Mouse (Mus musculus) limb, embryonic 15.5 days (tissue): Measurements from ENCODE around the gene Cpt1c. TPM values are rescaled to one million over a fixed set of nuclear protein-coding genes. Genes with fewer than 3 reads are reported as not detected.

Source experiments
- ATAC-seq: fragments of 200-750 bp; cut with Nextera tagmentation; 2 replicates; pipeline ENCODE4 v1.8.0; 2017; ENCODE audit warnings: low read depth, moderate TSS enrichment; ENCODE audit not compliant: insufficient number of reproducible peaks, low FRiP score, low TSS enrichment
- H3K27ac ChIP-seq: fragments of 300-500 bp; sonication (generic); 2 replicates; pipeline ENCODE4 v1.5.1; 2015; ENCODE audit warnings: moderate library complexity, mild to moderate bottlenecking, inconsistent platforms
- H3K27me3 ChIP-seq: fragments of 300-500 bp; sonication (generic); 2 replicates; pipeline ENCODE4 v1.6.1; 2015; ENCODE audit warnings: inconsistent platforms
- H3K36me3 ChIP-seq: fragments of 300-500 bp; sonication (generic); 2 replicates; pipeline ENCODE4 v1.6.1; 2015; ENCODE audit warnings: inconsistent platforms
- H3K4me1 ChIP-seq: fragments of 300-500 bp; sonication (generic); 2 replicates; pipeline ENCODE4 v1.6.1; 2015; ENCODE audit warnings: inconsistent platforms
- H3K4me2 ChIP-seq: fragments of 300-500 bp; sonication (generic); 2 replicates; pipeline ENCODE4 v1.6.1; 2015; ENCODE audit warnings: mild to moderate bottlenecking, inconsistent platforms
- H3K4me3 ChIP-seq: fragments of 300-500 bp; sonication (generic); 2 replicates; pipeline ENCODE4 v1.5.1; 2015; ENCODE audit warnings: mild to moderate bottlenecking, inconsistent platforms
- H3K9ac ChIP-seq: fragments of 300-500 bp; sonication (generic); 2 replicates; pipeline ENCODE4 v1.6.1; 2015; ENCODE audit warnings: inconsistent platforms
- H3K9me3 ChIP-seq: fragments of 300-500 bp; sonication (generic); 2 replicates; pipeline ENCODE4 v1.6.1; 2016; ENCODE audit warnings: inconsistent platforms
- WGBS: fragments of 180-500 bp; shearing (Covaris S2); methylation state at CpG from one replicate; pipeline ENCODE4 v1.1.7; 2015; 5-methylcytosine and 5-hydroxymethylcytosine counted together
- polyA plus RNA-seq: library from polyadenylated mRNA; unstranded; fragments of >200 nt; fragmentation: Nextera tagmentation; extraction: Ambion mirVana; gene quantifications from 2 replicates; pipeline ENCODE4 v1.2.1, GENCODE M21; 2015

The Cpt1c gene
- polyA plus RNA-seq, 1 experiment from 2014 or later: 28.3 TPM

GRCm38 (mm10) chr7:44997940-44998428, 23.3 kb upstream of the Cpt1c start:
- Histone ChIP-seq H3K27ac (peak overlapping the region; percentile 92), H3K27me3 (no peaks in the 10 kb centered on the region), H3K9me3 (no peaks in the 10 kb centered on the region), H3K4me1 (peaks cover 33% of the 10 kb centered on the region), H3K4me3 (peak overlapping the region; percentile 62), H3K4me2 (peak overlapping the region; percentile 86), H3K36me3 (peaks cover 65% of the 10 kb centered on the region), H3K9ac (peak overlapping the region; percentile 62)
- WGBS: 2% methylated on average over 15 of the region's 15 CpGs
- no peak for ATAC-seq

GRCm38 (mm10) chr7:44997231-44997939, 22.7 kb upstream of the Cpt1c start, which contains the start of gene Irf3:
TSS of gene Irf3 (plus strand) at chr7:44997648.
- peak within 1 kb of the TSS; percentile 86 for H3K4me2 ChIP-seq
- H3K9me3 ChIP-seq: no peaks in the 10 kb centered on the region
- H3K27ac ChIP-seq: peak within 1 kb of the TSS; percentile 92
- WGBS: under 1% methylated on average over 43 of the region's 43 CpGs
- H3K4me3 ChIP-seq: peak within 1 kb of the TSS; percentile 62
- peaks cover 65% of the 10 kb centered on the region for H3K36me3 ChIP-seq
- peak; percentile 90 for ATAC-seq
- H3K9ac ChIP-seq: peak within 1 kb of the TSS; percentile 62
- H3K4me1 ChIP-seq: peaks cover 33% of the 10 kb centered on the region
- no peaks in the 10 kb centered on the region for H3K27me3 ChIP-seq

GRCm38 (mm10) chr7:44996672-44997071, 22.0 kb upstream of the Cpt1c start:
- H3K4me1 ChIP-seq: peaks cover 33% of the 10 kb centered on the region
- H3K4me2 ChIP-seq: peak overlapping the region; percentile 80
- H3K4me3 ChIP-seq: peak overlapping the region; percentile 62
- WGBS: 10% methylated on average over 10 of the region's 10 CpGs
- no peaks in the 10 kb centered on the region for H3K9me3 ChIP-seq
- H3K27me3 ChIP-seq: no peaks in the 10 kb centered on the region
- ATAC-seq: no peak
- H3K36me3 ChIP-seq: peaks cover 65% of the 10 kb centered on the region
- peak overlapping the region; percentile 92 for H3K27ac ChIP-seq
- H3K9ac ChIP-seq: peak overlapping the region; percentile 60

- peaks cover 34% of the 10 kb centered on the region for H3K4me1 ChIP-seq
- H3K36me3 ChIP-seq: peaks cover 37% of the 10 kb centered on the region
- H3K4me3 ChIP-seq: peak overlapping the region; percentile 63
- WGBS: under 1% methylated on average over 29 of the region's 29 CpGs
- H3K4me2 ChIP-seq: peak overlapping the region; percentile 57
- H3K27ac ChIP-seq: peak overlapping the region; percentile 97
- H3K9ac ChIP-seq: peak overlapping the region; percentile 64
- H3K27me3 ChIP-seq: no peaks in the 10 kb centered on the region
- ATAC-seq: peak; percentile 1; the same call in 1 of the 2 replicates
- no peaks in the 10 kb centered on the region for H3K9me3 ChIP-seq
Observed at GRCm38 (mm10) chr7:44986879-44987718, 12.4 kb upstream of the Cpt1c start.

- ATAC-seq: peak; percentile 97
- under 1% methylated on average over 42 of the region's 42 CpGs for WGBS
- Histone ChIP-seq H3K27me3 (no peaks in the 10 kb centered on the region), H3K9ac (peak within 1 kb of the TSS; percentile 89), H3K4me2 (peak within 1 kb of the TSS; percentile 66), H3K27ac (peak within 1 kb of the TSS; percentile 97), H3K9me3 (no peaks in the 10 kb centered on the region), H3K4me3 (peak within 1 kb of the TSS; percentile 63), H3K4me1 (peaks cover 34% of the 10 kb centered on the region), H3K36me3 (peaks cover 37% of the 10 kb centered on the region)
Observed at GRCm38 (mm10) chr7:44986192-44986878, 11.7 kb upstream of the Cpt1c start, which contains the start of gene Prmt1. TSS of gene Prmt1 (minus strand) at chr7:44986568.

- Histone ChIP-seq H3K27ac (peak overlapping the region; percentile 93), H3K9me3 (no peaks in the 10 kb centered on the region), H3K9ac (peak overlapping the region; percentile 89), H3K4me3 (peak overlapping the region; percentile 63), H3K4me1 (peaks cover 34% of the 10 kb centered on the region), H3K4me2 (peak overlapping the region; percentile 66), H3K36me3 (peaks cover 37% of the 10 kb centered on the region), H3K27me3 (no peaks in the 10 kb centered on the region)
- no peak for ATAC-seq
- 1% methylated on average over 44 of the region's 45 CpGs for WGBS
Observed at GRCm38 (mm10) chr7:44985595-44986191, 11.0 kb upstream of the Cpt1c start.

- Histone ChIP-seq H3K4me2 (peak overlapping the region; percentile 66), H3K36me3 (peaks cover 41% of the 10 kb centered on the region), H3K27ac (0 out of 2 replicates have a peak overlapping the region, but pooled peaks have one; percentile 93), H3K4me3 (peak overlapping the region; percentile 63), H3K9ac (no peak overlapping the region), H3K9me3 (no peaks in the 10 kb centered on the region), H3K27me3 (no peaks in the 10 kb centered on the region), H3K4me1 (peaks cover 34% of the 10 kb centered on the region)
- ATAC-seq: no peak
- WGBS: 37% methylated on average over 3 of the region's 3 CpGs
Observed at GRCm38 (mm10) chr7:44984833-44985164, 10.1 kb upstream of the Cpt1c start.

- Histone ChIP-seq H3K27ac (peak overlapping the region; percentile 50), H3K9ac (no peak overlapping the region), H3K27me3 (no peaks in the 10 kb centered on the region), H3K9me3 (no peaks in the 10 kb centered on the region), H3K4me2 (peak overlapping the region; percentile 66; the same call in 1 of the 2 replicates), H3K36me3 (peaks cover 43% of the 10 kb centered on the region), H3K4me3 (peak overlapping the region; percentile 63), H3K4me1 (peaks cover 34% of the 10 kb centered on the region)
- no peak for ATAC-seq
- 74% methylated on average over 7 of the region's 7 CpGs for WGBS
Observed at GRCm38 (mm10) chr7:44983944-44984832, 9.5 kb upstream of the Cpt1c start.

GRCm38 (mm10) chr7:44983085-44983484, 8.4 kb upstream of the Cpt1c start:
- H3K27ac ChIP-seq: peak overlapping the region; percentile 50; the same call in 1 of the 2 replicates

GRCm38 (mm10) chr7:44981539-44981938, 6.9 kb upstream of the Cpt1c start:
- WGBS: 96% methylated on average over 8 of the region's 8 CpGs
- H3K27ac ChIP-seq: no peak overlapping the region
- H3K4me2 ChIP-seq: no peak overlapping the region
- H3K36me3 ChIP-seq: peaks cover 67% of the 10 kb centered on the region
- no peaks in the 10 kb centered on the region for H3K27me3 ChIP-seq
- no peak for ATAC-seq
- H3K9me3 ChIP-seq: no peaks in the 10 kb centered on the region
- peaks cover 24% of the 10 kb centered on the region for H3K4me1 ChIP-seq
- no peak overlapping the region for H3K9ac ChIP-seq
- H3K4me3 ChIP-seq: no peak overlapping the region

More at GRCm38 (mm10) chr7:44983085-44983484, 8.4 kb upstream of the Cpt1c start:
- ATAC-seq: no peak
- Histone ChIP-seq H3K4me3 (no peak overlapping the region), H3K9ac (no peak overlapping the region), H3K36me3 (peaks cover 52% of the 10 kb centered on the region), H3K27me3 (no peaks in the 10 kb centered on the region), H3K4me1 (peaks cover 28% of the 10 kb centered on the region), H3K9me3 (no peaks in the 10 kb centered on the region), H3K4me2 (no peak overlapping the region)
- WGBS: 40% methylated on average over 6 of the region's 6 CpGs
